Mouse (Mus musculus) cortical plate, adult 2 months (tissue): Measurements from ENCODE around the gene Gm29609. TPM values are rescaled to one million over a fixed set of nuclear protein-coding genes. Genes with fewer than 3 reads are reported as not detected.
"Not testable (repeated sequence)": the region's sequence is repeated elsewhere in the genome, so short reads cannot be mapped to it uniquely, and the experiment has no call there.

Experiments used
- H3K27ac ChIP-seq: fragments of 200-500 bp; 2 replicates; pipeline ENCODE4 v1.5.1; 2012; ENCODE audit warnings: low read length, control low read depth, inconsistent platforms; ENCODE audit not compliant: insufficient read depth
- H3K4me1 ChIP-seq: fragments of 200-500 bp; 2 replicates; pipeline ENCODE4 v1.6.1; 2011; ENCODE audit warnings: low read length; ENCODE audit not compliant: control insufficient read depth, insufficient read depth
- H3K4me3 ChIP-seq: fragments of 200-500 bp; 2 replicates; pipeline ENCODE4 v1.5.1; 2011; ENCODE audit warnings: mild to moderate bottlenecking, low read length, control low read depth; ENCODE audit not compliant: insufficient read depth
- CTCF ChIP-seq: fragments of 200-500 bp; IDR thresholded peaks from 2 replicates; pipeline ENCODE4 v1.5.1; 2011; ENCODE audit warnings: mild to moderate bottlenecking, control low read depth, low read length; ENCODE audit not compliant: insufficient read depth; ENCODE audit errors: extremely low read depth
- POLR2A ChIP-seq: fragments of 200-500 bp; IDR thresholded peaks from 2 replicates; pipeline ENCODE4 v1.6.1; 2011; ENCODE audit warnings: mild to moderate bottlenecking, low read length, control low read depth; ENCODE audit not compliant: insufficient read depth; ENCODE audit errors: extremely low read depth
- polyA plus RNA-seq: library from polyadenylated mRNA; depleted of rRNA; stranded (reverse); fragments of >200 nt; gene quantifications from 2 replicates; pipeline ENCODE4 v1.2.3, GENCODE M21; 2012

Gm29609 gene
- polyA plus RNA-seq, 1 experiment = 2.8 TPM

GRCm38 (mm10) chr5:31218294-31218693 is 38.6 kb upstream of the Gm29609 start:
- H3K4me1 ChIP-seq = 0 out of 2 replicates have a peak, but pooled peaks cover 1% of the 10 kb centered on the region
- no peak overlapping the region for H3K4me3 ChIP-seq
- no peak overlapping the region for H3K27ac ChIP-seq
- TF ChIP-seq CTCF (no peak), POLR2A (no peak)

- H3K27ac ChIP-seq, H3K4me3 ChIP-seq, H3K4me1 ChIP-seq: not testable (repeated sequence)
Observed at GRCm38 (mm10) chr5:31216554-31216953, 36.8 kb upstream of the Gm29609 start.

- no peaks in the 10 kb centered on the region for H3K4me1 ChIP-seq
- H3K27ac ChIP-seq = no peak overlapping the region
- no peak for TF ChIP-seq CTCF
- TF ChIP-seq POLR2A = no peak
- no peak overlapping the region for H3K4me3 ChIP-seq
Observed at GRCm38 (mm10) chr5:31204421-31204820, 24.7 kb upstream of the Gm29609 start.

GRCm38 (mm10) chr5:31203866-31204265 is 24.2 kb upstream of the Gm29609 start:
- Histone ChIP-seq H3K27ac (no peak overlapping the region), H3K4me1 (no peaks in the 10 kb centered on the region), H3K4me3 (no peak overlapping the region)
- TF ChIP-seq CTCF (no peak), POLR2A (no peak)

- H3K27ac ChIP-seq = no peak overlapping the region
- no peaks in the 10 kb centered on the region for H3K4me1 ChIP-seq
- no peak overlapping the region; the same call in 1 of the 2 replicates for H3K4me3 ChIP-seq
- no peak for TF ChIP-seq POLR2A
- TF ChIP-seq CTCF = no peak
Observed at GRCm38 (mm10) chr5:31202933-31203332, 23.2 kb upstream of the Gm29609 start.

GRCm38 (mm10) chr5:31201742-31202590 is 22.3 kb upstream of the Gm29609 start, which contains the start of gene Zfp513:
TSS of gene Zfp513 (minus strand) at chr5:31202303.
- Histone ChIP-seq H3K4me3 (peak within 1 kb of the TSS; percentile 69), H3K4me1 (no peaks in the 10 kb centered on the region), H3K27ac (peak within 1 kb of the TSS; percentile 59)
- no peak for TF ChIP-seq CTCF
- peak; percentile 90 for TF ChIP-seq POLR2A

GRCm38 (mm10) chr5:31201042-31201741 is 21.5 kb upstream of the Gm29609 start:
- TF ChIP-seq CTCF (no peak), POLR2A (no peak)
- Histone ChIP-seq H3K4me3 (peak overlapping the region; percentile 69), H3K4me1 (no peaks in the 10 kb centered on the region), H3K27ac (peak overlapping the region; percentile 59)

- H3K4me3 ChIP-seq = no peak overlapping the region
- TF ChIP-seq CTCF (no peak), POLR2A (no peak)
- no peak overlapping the region for H3K27ac ChIP-seq
- H3K4me1 ChIP-seq = no peaks in the 10 kb centered on the region
Observed at GRCm38 (mm10) chr5:31200327-31200768, 20.6 kb upstream of the Gm29609 start.

- Histone ChIP-seq H3K27ac (no peak overlapping the region), H3K4me1 (no peaks in the 10 kb centered on the region), H3K4me3 (no peak overlapping the region)
- TF ChIP-seq CTCF = 0 out of 2 replicates have a peak, but pooled peaks have one; percentile 15
- peak; percentile 51; the same call in 1 of the 2 replicates for TF ChIP-seq POLR2A
Observed at GRCm38 (mm10) chr5:31199893-31200292, 20.2 kb upstream of the Gm29609 start.
